Mouse (Mus musculus): ENCODE results near the gene Bdnf.
A peak's percentile ranks its signal among the peaks of the same experiment; 100 is the strongest.

Gene Bdnf

GRCm38 (mm10) chr2:109674532-109674931 lies at the start of gene Bdnf:
TSS of gene Bdnf (plus strand) at chr2:109674700.
- no peak for DNase-seq (ENCODE audit: low read depth, low spot score)

GRCm38 (mm10) chr2:109626864-109627263 lies 47.6 kb upstream of the Bdnf start:
- DNase-seq (ENCODE audit: low read depth, low spot score), result peak; percentile 20

DNA sequence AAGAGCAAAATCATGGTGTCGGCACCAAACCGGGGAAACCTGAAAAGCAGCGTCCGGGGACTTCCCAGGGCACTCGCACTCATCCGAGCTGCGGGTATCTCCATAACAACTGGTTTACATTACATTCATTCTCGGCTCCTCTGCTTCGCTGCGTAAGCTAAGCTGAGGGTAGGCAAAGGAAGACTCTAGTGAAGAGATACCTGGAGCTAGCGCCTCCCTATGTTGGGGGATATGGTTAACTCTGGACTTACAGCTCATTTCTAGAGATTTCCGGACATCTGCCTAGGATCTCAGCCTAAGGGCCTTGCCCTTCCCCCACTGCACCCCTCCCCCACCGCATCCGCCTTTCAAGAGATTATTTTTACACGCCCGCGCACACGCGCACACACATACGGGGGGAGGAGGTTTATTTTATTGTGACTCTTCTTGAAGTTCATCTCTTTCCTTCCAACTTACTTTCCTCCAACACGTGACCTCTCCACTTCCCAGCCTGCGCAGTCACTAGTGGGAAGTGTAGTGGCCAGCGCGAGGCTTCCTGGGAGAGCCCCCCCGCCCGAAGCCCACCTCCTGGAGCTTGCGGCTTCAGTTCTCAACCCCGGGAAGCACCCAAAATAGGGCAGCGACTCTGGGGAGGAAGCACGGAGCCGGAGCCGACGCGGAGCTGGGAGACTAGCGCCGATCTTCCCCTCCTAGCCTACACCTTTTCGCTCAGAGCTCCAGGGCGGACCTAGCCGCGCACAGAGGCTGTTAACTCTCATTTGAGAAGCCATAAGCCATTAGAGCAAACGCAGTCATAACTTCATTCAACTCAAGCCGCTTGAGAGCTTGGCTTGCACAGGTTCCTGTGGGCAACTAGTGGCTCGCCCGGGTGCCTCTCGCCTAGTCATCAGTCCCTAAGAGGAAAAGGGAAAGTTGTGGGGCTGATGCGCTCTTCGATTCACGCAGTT lies 718 bp upstream of the Bdnf start:
- DNase-seq (ENCODE audit: low read depth, low spot score), result peak; percentile 73

DNA sequence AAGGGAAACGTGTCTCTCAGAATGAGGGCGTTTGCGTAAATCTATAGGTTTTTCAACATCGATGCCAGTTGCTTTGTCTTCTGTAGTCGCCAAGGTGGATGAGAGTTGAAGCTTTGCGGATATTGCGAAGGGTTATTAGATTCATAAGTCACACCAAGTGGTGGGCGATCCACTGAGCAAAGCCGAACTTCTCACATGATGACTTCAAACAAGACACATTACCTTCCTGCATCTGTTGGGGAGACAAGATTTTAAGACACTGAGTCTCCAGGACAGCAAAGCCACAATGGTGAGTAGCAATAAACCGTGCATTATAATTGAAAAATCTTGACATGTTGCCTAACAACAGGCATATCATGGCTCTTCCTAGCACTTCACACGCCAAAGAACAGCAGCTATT lies 551 bp downstream of the Bdnf start:
- DNase-seq (ENCODE audit: low read depth, low spot score), result no peak

DNA sequence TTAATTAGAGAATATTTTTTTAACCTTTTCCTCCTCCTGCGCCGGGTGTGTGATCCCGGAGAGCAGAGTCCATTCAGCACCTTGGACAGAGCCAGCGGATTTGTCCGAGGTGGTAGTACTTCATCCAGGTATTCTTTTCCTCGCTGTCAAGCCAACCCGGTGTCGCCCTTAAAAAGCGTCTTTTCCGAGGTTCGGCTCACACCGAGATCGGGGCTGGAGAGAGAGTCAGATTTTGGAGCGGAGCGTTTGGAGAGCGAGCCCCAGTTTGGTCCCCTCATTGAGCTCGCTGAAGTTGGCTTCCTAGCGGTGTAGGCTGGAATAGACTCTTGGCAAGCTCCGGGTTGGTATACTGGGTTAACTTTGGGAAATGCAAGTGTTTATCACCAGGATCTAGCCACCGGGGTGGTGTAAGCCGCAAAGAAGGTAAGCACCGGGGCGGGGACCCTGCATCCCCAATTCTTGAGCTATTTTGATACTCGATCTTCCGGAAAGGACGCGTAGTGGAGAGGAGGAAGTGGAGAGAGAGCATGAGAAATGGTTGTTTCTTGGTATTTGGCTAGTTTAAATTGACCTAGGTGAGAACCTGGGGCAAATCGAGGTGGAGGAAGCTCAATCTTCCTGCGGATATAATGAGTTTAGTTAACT lies 1.6 kb downstream of the Bdnf start:
- peak; percentile 74 for DNase-seq (ENCODE audit: low read depth, low spot score)

DNA sequence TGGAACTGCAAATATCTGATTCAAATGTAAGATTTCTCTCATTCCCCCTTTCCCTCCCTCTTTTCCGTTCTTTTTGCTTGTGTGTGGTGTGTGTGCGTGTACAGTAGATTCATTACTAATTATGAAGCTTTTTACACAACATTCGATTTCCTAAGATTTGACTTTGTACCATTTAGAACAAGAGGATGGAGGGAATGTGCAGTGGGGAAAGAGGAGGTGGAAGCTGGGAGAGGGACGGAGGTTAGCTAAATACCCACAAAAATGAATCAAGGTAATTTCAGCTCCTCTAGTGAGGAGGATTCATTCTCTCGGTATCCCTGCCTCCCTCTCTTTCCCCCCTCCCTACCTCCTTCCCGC lies 2.1 kb downstream of the Bdnf start:
- DNase-seq (ENCODE audit: low read depth, low spot score), result peak; percentile 6

- DNase-seq (ENCODE audit: low read depth, low spot score), result peak; percentile 86
Measured at GRCm38 (mm10) chr2:109677221-109678089, 3.0 kb downstream of the Bdnf start.

- peak; percentile 95 for DNase-seq (ENCODE audit: low read depth, low spot score)
Measured at GRCm38 (mm10) chr2:109678090-109678409, 3.5 kb downstream of the Bdnf start.

GRCm38 (mm10) chr2:109678454-109678853 lies 4.0 kb downstream of the Bdnf start:
- DNase-seq (ENCODE audit: low read depth, low spot score), result peak; percentile 10

DNA sequence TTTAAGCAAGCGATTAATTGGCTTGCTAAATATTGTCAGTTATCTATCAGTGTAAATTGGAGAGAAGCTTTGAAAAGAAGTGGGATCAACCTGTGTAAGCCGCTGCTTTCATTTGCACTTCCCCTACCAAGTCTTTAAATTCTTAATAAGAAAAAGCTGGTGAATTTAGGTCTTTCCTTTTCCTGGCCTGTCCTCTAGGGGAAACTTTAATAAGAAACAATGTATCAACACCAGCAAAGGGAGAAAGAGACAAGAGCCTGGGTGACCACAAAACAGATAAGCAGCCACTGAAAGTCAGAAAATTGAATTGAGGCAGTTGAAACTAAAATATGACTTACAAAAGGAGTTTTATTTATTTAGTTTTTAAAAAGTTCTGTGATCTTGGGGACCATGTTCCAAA lies 4.9 kb downstream of the Bdnf start:
- no peak for DNase-seq (ENCODE audit: low read depth, low spot score)

GRCm38 (mm10) chr2:109681071-109681470 lies 6.6 kb downstream of the Bdnf start:
- no peak for DNase-seq (ENCODE audit: low read depth, low spot score)

DNA sequence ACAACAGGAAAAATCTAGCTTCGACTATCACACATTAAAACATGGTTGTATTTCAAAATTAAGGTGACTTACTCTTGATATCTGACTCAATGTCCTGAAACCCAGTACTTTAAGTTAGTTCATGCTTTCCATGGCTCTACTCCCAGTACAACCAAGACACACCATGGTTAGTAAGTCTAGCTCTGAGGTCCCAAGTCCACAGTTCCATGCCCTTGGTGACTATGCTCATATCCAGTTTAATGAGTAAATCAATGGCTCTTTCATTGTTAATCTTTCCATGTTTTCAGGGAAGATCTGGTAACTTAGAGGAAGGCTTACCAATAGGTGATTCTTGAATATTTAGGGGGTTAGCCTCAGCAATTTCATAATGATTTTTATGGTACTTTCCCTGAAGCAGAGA lies 14.2 kb downstream of the Bdnf start:
- DNase-seq (ENCODE audit: low read depth, low spot score), result no peak

GRCm38 (mm10) chr2:109692266-109693177 lies 18.0 kb downstream of the Bdnf start:
- peak; percentile 14 for DNase-seq (ENCODE audit: low read depth, low spot score)

DNA sequence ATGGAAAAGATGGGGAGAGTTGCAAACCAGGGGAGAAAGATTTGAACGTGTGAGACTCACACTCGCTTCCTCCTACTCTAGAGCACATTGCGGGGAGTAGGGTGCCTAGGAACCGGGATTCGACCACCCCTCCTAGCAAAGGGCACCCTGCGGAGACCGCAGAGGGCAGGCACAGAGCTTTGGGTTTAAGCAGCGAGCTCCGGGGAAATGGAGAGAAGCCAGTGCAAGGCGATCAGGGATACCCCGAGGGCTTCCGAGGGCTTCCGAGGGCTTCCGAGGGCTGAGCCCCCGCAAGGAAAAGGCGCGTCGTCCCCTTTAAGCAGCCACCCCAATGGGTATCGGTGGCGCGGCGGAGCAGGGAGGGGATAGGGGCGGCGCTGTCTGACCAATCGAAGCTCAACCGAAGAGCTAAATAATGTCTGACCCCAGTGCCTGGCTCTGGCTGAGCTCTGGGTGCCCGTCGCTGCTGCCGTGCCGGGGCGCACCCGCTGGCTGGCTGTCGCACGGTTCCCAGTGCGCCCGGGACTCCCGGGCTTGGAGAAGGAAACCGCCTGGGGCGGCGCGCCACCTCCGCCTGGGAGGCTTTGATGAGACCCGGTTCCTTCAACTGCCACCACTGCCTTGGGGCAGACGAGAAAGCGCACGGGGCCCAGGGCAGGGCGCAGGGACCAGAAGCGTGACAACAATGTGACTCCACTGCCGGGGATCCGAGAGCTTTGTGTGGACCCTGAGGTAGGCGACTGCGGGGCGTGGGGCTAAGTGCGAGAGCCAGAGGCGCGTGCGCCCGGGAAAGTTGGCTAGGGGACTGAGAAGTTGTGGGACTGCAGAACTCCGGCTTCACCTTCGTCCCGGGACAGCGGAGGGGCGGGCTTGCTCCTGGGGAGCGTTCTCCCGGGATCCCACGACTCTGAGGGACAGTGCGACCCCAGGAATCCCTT lies 18.9 kb downstream of the Bdnf start:
- DNase-seq (ENCODE audit: low read depth, low spot score), result peak; percentile 54

DNA sequence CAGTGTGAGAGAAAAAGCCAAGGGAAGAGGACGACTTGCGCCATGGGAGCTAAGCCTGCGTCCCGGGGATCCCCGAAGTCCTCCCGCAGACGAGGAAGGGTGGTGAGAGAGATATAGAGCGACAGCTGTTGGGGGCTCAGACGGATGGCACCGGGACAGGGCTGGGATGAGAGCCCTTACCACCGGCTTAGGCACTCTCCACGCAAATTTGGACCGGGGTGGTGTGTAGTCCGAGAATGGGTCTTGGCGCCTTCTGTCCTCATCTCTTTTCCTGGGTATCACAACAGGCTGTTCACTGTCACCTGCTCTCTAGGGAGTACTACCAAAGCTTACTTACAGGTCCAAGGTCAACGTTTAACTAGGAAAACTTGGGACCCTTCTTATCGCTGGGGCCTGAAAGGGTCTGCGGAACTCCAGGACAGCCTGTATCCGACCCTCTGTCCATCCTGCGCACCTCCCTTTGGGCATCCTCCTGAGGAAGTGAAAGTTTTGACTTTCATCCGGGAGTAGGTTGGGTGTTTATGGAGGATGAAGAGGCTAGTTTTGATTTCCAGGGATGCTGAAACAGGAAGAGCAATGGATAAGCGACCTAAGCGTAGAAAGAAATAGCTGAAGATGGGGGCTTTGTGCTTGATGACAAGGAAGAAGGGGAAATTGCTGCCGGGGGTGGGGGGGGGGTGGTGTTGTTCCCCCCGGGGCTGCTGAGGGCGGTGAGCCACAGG lies 19.8 kb downstream of the Bdnf start:
- DNase-seq (ENCODE audit: low read depth, low spot score), result peak; percentile 25

DNA sequence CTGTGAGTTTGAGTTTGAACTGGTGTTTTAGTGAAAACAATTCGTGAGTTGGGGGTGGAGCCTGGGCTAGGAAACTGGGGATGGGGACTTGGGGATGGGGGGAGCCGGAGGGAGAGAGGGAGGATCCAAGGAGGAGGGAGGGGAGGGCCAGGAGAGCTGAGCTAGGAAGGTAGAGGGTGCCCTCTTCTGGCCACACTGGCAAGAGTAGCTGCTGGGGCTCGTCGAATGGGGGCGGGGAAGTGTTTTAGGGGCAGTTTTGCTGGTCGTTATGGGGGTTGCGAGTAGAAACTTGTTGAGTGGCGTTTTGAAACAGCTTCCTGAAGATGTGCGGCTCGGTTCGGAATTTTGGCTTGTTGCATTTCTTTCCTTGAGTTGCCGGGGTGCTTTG lies 20.3 kb downstream of the Bdnf start:
- peak; percentile 88 for DNase-seq (ENCODE audit: low read depth, low spot score)

DNA sequence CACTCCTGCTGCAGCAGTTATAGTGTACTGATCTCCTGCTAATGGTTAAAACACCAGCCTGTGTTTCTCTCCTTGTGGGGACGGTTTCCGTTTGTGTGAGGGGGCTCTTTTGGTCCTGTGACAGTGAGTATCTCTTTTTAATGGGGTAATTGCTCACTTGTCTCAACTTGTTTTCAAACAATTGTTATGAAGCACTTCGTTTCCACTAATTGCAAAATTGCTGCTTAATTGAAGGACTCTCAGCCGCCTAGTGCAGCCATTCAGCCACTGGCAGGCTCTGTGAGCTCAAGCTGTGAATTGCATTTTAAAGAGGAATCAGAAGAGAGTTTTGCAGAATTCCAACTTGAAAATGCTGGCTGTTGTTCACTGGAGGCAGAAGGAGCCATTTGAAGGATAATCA lies 22.7 kb downstream of the Bdnf start:
- no peak for DNase-seq (ENCODE audit: low read depth, low spot score)

GRCm38 (mm10) chr2:109700291-109700690 lies 25.8 kb downstream of the Bdnf start:
- DNase-seq (ENCODE audit: low read depth, low spot score), result no peak

GRCm38 (mm10) chr2:109703588-109703987 lies 29.1 kb downstream of the Bdnf start:
- DNase-seq (ENCODE audit: low read depth, low spot score), result no peak
